Mouse (Mus musculus): ENCODE data around the gene Olfr373. TPM values are rescaled to one million over a fixed set of nuclear protein-coding genes. Genes with fewer than 3 reads are reported as not detected.
"Not testable (repeated sequence)": the region's sequence is repeated elsewhere in the genome, so short reads cannot be mapped to it uniquely, and the experiment has no call there.

The Olfr373 gene
- polyA plus RNA-seq (2012; rRNA removed) = not detected in 2 replicates

DNA sequence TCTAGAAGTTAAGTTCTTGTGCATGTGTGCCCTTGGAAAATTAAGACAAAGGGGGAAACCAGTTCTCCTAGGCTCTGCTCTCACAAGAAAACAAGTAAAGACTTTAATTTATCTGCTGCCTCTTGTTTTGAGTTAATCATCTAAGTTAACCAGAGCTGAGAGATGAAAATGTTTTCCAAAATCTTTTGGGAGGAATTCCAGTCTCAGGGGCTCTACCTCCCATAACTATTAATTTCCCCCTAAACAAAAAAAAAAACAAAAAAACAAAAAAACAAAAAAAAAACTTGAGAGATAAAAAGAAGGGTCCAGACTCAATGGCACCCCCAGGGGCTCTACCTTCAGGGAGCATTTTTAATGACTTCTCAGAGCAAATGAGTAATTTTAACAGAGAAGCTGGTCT is at the start of gene Olfr373:
Gene Olfr373, plus strand, starts transcription at position 301 of the 400 bp plus-strand sequence.
- not testable (repeated sequence) for H3K27me3 ChIP-seq (ENCODE audit: control insufficient read depth, insufficient read depth, low read length); H3K4me3 ChIP-seq (ENCODE audit: low read depth, low read length); H3K36me3 ChIP-seq (ENCODE audit: control insufficient read depth, insufficient read depth, low read length); H3K4me1 ChIP-seq (ENCODE audit: control insufficient read depth, insufficient read depth, insufficient read length, low read length); H3K27ac ChIP-seq (ENCODE audit: insufficient read depth, low read depth, low read length)

DNA sequence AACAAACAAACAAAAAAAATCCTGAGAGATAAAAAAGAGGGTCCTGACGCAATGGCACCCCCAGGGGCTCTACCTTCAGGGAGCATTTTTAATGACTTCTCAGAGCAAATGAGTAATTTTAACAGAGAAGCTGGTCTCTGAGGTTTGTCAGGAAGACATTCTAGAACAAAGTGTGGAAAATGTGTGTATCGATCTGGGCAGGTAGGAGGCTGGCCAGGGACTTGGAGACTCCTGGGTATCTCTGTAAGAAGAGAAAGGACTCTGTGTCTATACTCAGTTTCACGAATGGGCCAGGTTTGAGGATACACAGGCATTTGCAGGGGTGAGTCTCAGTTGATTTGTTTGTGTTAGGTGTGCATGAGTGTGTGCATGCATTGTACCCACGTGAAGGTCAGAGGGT is 42.1 kb upstream of the Olfr373 start, which contains the start of gene Olfr372:
Gene Olfr372, plus strand, starts transcription at position 301 of the 400 bp plus-strand sequence.
- not testable (repeated sequence) for H3K27me3 ChIP-seq (ENCODE audit: control insufficient read depth, insufficient read depth, low read length); H3K27ac ChIP-seq (ENCODE audit: insufficient read depth, low read depth, low read length); H3K4me1 ChIP-seq (ENCODE audit: control insufficient read depth, insufficient read depth, insufficient read length, low read length); H3K4me3 ChIP-seq (ENCODE audit: low read depth, low read length); H3K36me3 ChIP-seq (ENCODE audit: control insufficient read depth, insufficient read depth, low read length)
- WGBS = 72% methylated on average over 4 of the region's 4 CpGs

DNA sequence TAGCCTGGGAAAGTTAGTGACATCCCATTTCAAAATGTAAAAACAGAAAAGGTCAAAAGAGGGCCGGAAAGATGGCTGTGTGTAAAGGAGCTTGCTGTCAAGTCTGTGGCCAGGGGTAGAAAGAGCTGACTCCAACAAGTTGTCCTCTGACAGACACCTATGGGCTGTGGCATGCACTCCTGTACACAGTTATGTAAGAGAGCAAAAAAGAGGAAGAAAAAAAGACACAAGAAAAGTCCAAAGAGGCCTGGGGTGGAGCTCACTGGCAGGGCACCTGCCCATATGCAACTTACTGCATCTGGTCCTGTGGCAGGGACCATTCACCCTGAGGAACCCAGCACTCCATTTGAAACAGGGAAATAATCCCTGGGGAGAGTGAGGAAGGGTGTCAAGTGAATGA is 40.5 kb upstream of the Olfr373 start:
- TF ChIP-seq POLR2A (IDR thresholded peaks at IDR 0.05; ENCODE audit: low read depth, low read length) = no peak
- no peak for TF ChIP-seq CTCF (IDR thresholded peaks at IDR 0.05; ENCODE audit: extremely low read depth, insufficient read length, insufficient replicate concordance, low read depth, low read length)
- Histone ChIP-seq H3K4me1 (ENCODE audit: control insufficient read depth, insufficient read depth, insufficient read length, low read length) (no peaks in the 10 kb centered on the region), H3K4me3 (ENCODE audit: low read depth, low read length) (no peak overlapping the region), H3K27ac (ENCODE audit: insufficient read depth, low read depth, low read length) (no peak overlapping the region), H3K36me3 (ENCODE audit: control insufficient read depth, insufficient read depth, low read length) (no peaks in the 10 kb centered on the region), H3K27me3 (ENCODE audit: control insufficient read depth, insufficient read depth, low read length) (no peaks in the 10 kb centered on the region)
- 87% methylated on average over 1 of the region's 1 CpGs for WGBS

DNA sequence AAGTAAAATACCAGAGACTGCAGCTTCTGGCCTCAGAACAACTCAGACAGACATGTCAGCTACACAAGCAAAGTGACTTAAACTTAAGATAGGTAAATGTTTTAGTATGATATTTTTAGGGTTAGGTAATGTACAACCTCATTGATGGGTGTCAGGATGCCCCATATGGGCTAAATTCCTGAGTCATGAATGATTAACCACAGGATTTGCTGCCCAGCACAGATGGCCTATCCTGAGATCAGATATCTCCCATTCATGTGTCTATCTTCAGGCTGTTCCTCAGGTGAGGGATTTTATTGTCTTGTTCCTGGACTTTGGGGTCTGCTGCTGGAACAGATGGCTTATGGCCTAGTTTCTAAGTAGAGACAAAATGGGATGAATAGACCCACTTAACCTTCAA is 28.3 kb upstream of the Olfr373 start:
- H3K27me3 ChIP-seq (ENCODE audit: control insufficient read depth, insufficient read depth, low read length); H3K36me3 ChIP-seq (ENCODE audit: control insufficient read depth, insufficient read depth, low read length); H3K27ac ChIP-seq (ENCODE audit: insufficient read depth, low read depth, low read length); H3K4me1 ChIP-seq (ENCODE audit: control insufficient read depth, insufficient read depth, insufficient read length, low read length); H3K4me3 ChIP-seq (ENCODE audit: low read depth, low read length): not testable (repeated sequence)

DNA sequence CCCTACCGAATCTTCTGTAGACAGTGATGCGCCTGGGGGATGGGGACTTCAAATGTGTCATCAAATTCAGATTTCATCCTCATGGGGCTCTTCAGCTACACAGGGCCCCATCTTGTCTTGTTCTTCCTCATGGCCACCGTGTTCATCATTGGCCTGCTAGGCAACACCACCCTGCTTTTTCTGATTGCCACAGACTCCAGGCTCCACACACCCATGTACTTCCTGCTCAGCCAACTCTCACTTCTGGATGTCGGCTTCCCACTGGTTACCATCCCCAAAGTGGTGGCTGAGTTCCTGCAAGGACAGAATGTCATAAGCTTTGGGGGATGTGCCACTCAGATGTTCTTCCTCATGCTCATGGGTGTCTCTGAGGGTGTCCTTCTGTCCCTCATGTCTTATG is 25.3 kb upstream of the Olfr373 start:
- 82% methylated on average over 3 of the region's 4 CpGs for WGBS

DNA sequence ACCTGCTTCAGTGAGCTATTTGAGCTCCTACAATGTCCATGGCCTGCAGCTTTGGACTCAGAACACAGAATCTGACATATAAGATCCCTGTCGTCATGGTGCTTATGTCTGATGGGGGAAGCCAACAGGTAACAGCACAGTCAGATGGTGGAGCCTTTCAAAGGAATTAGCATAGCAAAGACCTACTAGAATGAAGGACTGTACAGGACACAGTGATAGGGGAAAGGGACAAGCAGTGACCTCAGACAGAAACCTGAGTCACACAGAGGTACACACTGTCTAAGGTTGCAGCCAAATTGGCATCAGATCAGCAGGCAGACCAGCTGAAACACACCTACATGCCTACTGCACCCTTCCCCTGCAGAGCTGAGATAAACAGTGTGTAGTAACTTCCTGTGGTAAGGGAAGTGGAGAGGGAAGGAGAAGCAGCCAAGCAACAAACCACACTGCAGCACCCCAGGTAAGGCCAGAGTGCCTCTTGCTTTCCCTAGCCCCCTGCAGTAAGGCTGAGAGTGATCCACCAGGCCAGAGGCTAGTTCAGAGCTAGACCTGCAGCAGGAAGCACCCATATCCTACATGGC is 16.1 kb upstream of the Olfr373 start:
- H3K36me3 ChIP-seq (ENCODE audit: control insufficient read depth, insufficient read depth, low read length); H3K4me1 ChIP-seq (ENCODE audit: control insufficient read depth, insufficient read depth, insufficient read length, low read length); H3K27me3 ChIP-seq (ENCODE audit: control insufficient read depth, insufficient read depth, low read length); H3K4me3 ChIP-seq (ENCODE audit: low read depth, low read length); H3K27ac ChIP-seq (ENCODE audit: insufficient read depth, low read depth, low read length): not testable (repeated sequence)
- 66% methylated on average over 1 of the region's 1 CpGs for whole genome bisulfite sequencing

More for the DNA sequence above, 25.3 kb upstream of the Olfr373 start:
- not testable (repeated sequence) for H3K4me1 ChIP-seq (ENCODE audit: control insufficient read depth, insufficient read depth, insufficient read length, low read length); H3K4me3 ChIP-seq (ENCODE audit: low read depth, low read length); H3K27me3 ChIP-seq (ENCODE audit: control insufficient read depth, insufficient read depth, low read length); H3K27ac ChIP-seq (ENCODE audit: insufficient read depth, low read depth, low read length); H3K36me3 ChIP-seq (ENCODE audit: control insufficient read depth, insufficient read depth, low read length)

DNA sequence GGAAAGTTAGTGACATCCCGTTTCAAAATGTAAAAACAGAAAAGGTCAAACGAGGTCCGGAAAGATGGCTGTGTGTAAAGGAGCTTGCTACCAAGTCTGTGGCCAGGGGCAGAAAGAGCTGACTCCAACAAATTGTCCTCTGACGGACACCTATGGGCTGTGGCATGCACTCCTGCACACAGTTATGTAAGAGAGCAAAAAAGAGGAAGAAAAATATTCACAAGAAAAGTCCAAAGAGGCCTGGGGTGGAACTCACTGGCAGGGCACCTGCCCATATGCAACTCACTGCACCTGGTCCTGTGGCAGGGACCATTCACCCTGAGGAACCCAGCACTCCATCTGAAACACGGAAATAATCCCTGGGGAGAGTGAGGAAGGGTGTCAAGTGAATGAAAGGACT is 1.8 kb downstream of the Olfr373 start:
- no peaks in the 10 kb centered on the region for H3K4me1 ChIP-seq (ENCODE audit: control insufficient read depth, insufficient read depth, insufficient read length, low read length)
- no peaks in the 10 kb centered on the region for H3K36me3 ChIP-seq (ENCODE audit: control insufficient read depth, insufficient read depth, low read length)
- 65% methylated on average over 5 of the region's 5 CpGs for WGBS
- no peak overlapping the region for H3K27ac ChIP-seq (ENCODE audit: insufficient read depth, low read depth, low read length)
- TF ChIP-seq CTCF (IDR thresholded peaks at IDR 0.05; ENCODE audit: extremely low read depth, insufficient read length, insufficient replicate concordance, low read depth, low read length) (no peak), POLR2A (IDR thresholded peaks at IDR 0.05; ENCODE audit: low read depth, low read length) (no peak)
- no peak overlapping the region for H3K4me3 ChIP-seq (ENCODE audit: low read depth, low read length)
- no peaks in the 10 kb centered on the region for H3K27me3 ChIP-seq (ENCODE audit: control insufficient read depth, insufficient read depth, low read length)

DNA sequence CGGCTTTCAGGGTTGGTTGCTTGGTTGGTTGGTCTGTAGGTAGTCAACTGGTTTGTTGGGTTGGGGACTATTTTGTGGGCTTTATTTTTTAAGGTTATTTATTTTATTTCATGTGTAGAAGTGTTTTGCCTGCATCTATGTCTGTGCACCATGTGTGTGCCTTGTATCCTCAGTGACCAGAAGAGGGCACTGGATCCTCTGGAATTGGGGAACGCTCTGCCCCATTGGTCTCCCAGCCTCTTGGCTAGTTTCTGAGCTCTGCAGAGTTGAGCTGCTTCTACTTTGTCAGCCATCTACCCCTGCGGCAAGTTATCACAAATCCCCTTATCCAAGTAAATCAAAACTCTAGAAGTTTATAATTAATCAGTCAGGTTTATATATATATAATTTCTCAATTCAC is 4.6 kb downstream of the Olfr373 start:
- WGBS = 89% methylated on average over 3 of the region's 3 CpGs
- not testable (repeated sequence) for H3K4me1 ChIP-seq (ENCODE audit: control insufficient read depth, insufficient read depth, insufficient read length, low read length); H3K4me3 ChIP-seq (ENCODE audit: low read depth, low read length); H3K36me3 ChIP-seq (ENCODE audit: control insufficient read depth, insufficient read depth, low read length); H3K27me3 ChIP-seq (ENCODE audit: control insufficient read depth, insufficient read depth, low read length); H3K27ac ChIP-seq (ENCODE audit: insufficient read depth, low read depth, low read length)

DNA sequence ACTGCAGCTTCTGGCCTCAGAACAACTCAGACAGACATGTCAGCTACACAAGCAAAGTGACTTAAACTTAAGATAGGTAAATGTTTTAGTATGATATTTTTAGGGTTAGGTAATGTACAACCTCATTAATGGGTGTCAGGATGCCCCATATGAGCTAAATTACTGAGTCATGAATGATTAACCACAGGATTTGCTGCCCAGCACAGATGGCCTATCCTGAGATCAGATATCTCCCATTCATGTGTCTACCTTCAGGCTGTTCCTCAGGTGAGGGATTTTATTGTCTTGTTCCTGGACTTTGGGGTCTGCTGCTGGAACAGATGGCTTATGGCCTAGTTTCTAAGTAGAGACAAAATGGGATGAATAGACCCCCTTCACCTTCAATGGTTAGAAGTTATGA is 13.7 kb downstream of the Olfr373 start:
- not testable (repeated sequence) for H3K27ac ChIP-seq (ENCODE audit: insufficient read depth, low read depth, low read length); H3K27me3 ChIP-seq (ENCODE audit: control insufficient read depth, insufficient read depth, low read length); H3K4me1 ChIP-seq (ENCODE audit: control insufficient read depth, insufficient read depth, insufficient read length, low read length); H3K36me3 ChIP-seq (ENCODE audit: control insufficient read depth, insufficient read depth, low read length); H3K4me3 ChIP-seq (ENCODE audit: low read depth, low read length)

DNA sequence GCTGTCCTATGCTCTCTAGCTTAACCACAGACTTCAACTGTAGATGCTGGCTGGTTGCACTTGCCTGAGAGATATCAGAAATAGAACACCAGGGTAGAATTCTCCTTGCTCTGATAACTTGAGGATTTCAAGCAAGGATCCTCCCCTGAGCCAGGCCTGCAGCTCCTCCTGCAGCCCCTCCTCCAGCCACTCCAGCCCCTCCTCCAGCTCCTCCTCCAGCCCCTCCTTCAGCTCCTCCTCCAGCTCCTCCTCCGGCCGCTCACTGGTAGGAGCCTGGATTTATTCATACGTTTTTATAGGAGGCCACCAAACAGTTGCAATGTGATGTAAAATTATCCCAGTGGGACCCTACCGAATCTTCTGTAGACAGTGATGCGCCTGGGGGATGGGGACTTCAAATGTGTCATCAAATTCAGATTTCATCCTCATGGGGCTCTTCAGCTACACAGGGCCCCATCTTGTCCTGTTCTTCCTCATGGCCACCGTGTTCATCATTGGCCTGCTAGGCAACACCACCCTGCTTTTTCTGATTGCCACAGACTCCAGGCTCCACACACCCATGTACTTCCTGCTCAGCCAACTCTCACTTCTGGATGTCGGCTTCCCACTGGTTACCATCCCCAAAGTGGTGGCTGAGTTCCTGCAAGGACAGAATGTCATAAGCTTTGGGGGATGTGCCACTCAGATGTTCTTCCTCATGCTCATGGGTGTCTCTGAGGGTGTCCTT is 16.6 kb downstream of the Olfr373 start:
- not testable (repeated sequence) for H3K27ac ChIP-seq (ENCODE audit: insufficient read depth, low read depth, low read length); H3K36me3 ChIP-seq (ENCODE audit: control insufficient read depth, insufficient read depth, low read length); H3K4me1 ChIP-seq (ENCODE audit: control insufficient read depth, insufficient read depth, insufficient read length, low read length); H3K4me3 ChIP-seq (ENCODE audit: low read depth, low read length); H3K27me3 ChIP-seq (ENCODE audit: control insufficient read depth, insufficient read depth, low read length)
- WGBS = 53% methylated on average over 6 of the region's 7 CpGs
